Mouse (Mus musculus): ENCODE data around the gene Gm3448.
"Not testable (repeated sequence)": the region's sequence is repeated elsewhere in the genome, so short reads cannot be mapped to it uniquely, and the experiment has no call there.

DNA sequence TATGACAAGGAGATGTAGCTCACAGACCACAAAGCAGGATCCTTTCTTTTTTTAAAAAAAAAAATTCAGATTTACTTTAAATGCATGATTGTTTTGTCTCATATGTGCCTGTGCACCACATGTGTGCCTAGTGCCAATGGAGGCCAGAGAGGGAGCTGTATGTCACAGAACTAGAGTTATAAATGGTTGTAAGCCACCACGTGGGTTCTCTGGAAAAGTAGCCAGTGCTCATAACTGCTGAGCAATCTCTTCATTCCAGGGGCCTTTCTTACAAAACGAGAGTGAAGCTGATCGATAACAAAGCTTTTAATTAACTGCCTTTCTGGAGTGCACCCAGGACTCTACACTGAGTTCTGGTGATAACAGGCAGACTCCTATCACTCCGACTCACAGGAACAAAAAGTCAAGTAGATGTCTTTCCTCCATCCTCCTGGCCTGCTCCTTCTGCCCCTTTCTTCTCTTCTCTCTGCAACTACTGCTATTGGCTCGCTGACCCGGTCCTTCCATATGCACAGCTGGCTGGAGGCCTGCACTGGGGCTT, 72.9 kb downstream of the Gm3448 start:
- not testable (repeated sequence) for TF ChIP-seq CTCF (IDR thresholded peaks at IDR 0.05; ENCODE audit: extremely low read depth, insufficient read length, insufficient replicate concordance, low read depth, low read length); POLR2A (IDR thresholded peaks at IDR 0.05; ENCODE audit: low read depth, low read length)
